Mouse (Mus musculus) brain, embryonic 14.5 days (tissue): ENCODE measurements around the gene Kif2a. TPM values are rescaled to one million over a fixed set of nuclear protein-coding genes. Genes with fewer than 3 reads are reported as not detected.

Experiments used
- DNase-seq: peaks from one replicate; pipeline ENCODE4 v3.0.0-alpha.2; 2011; ENCODE audit warnings: low read depth
- CTCF ChIP-seq: fragments of 200-500 bp; IDR thresholded peaks from 2 replicates; pipeline ENCODE4 v1.5.1; 2012; ENCODE audit warnings: inconsistent platforms, mild to moderate bottlenecking, moderate library complexity, borderline replicate concordance; ENCODE audit not compliant: insufficient read depth, insufficient read length; ENCODE audit errors: extremely low read depth
- POLR2A ChIP-seq: fragments of 200-500 bp; IDR thresholded peaks from 2 replicates; pipeline ENCODE4 v1.6.1; 2012; ENCODE audit warnings: mild to moderate bottlenecking, inconsistent platforms, borderline replicate concordance; ENCODE audit not compliant: poor library complexity, insufficient read depth, insufficient read length, severe bottlenecking; ENCODE audit errors: extremely low read depth
- polyA plus RNA-seq: library from polyadenylated mRNA; depleted of rRNA; stranded (reverse); fragments of >200 nt; gene quantifications from 2 replicates; pipeline ENCODE4 v1.2.3, GENCODE M21; 2012; rRNA removed

Gene Kif2a
- polyA plus RNA-seq = 27.4 and 52.5 TPM in 2 replicates

- no peak for TF ChIP-seq POLR2A
- peak; percentile 76 for DNase-seq
These were observed at the start of gene Kif2a for GRCm38 (mm10) chr13:107021461-107022265. TSS of gene Kif2a (minus strand) at chr13:107022126.

GRCm38 (mm10) chr13:107069061-107069460, 47.1 kb upstream of the Kif2a start:
- no peak for DNase-seq
- TF ChIP-seq CTCF (no peak), POLR2A (no peak)

- TF ChIP-seq CTCF = no peak
- no peak for TF ChIP-seq POLR2A
- DNase-seq = peak; percentile 80
These were observed 43.4 kb upstream of the Kif2a start for GRCm38 (mm10) chr13:107065098-107065855.

- TF ChIP-seq POLR2A (no peak), CTCF (no peak)
These were observed 42.3 kb upstream of the Kif2a start for GRCm38 (mm10) chr13:107064263-107064662.

GRCm38 (mm10) chr13:107063115-107063807, 41.3 kb upstream of the Kif2a start:
- no peak for TF ChIP-seq POLR2A

More at GRCm38 (mm10) chr13:107064263-107064662, 42.3 kb upstream of the Kif2a start:
- DNase-seq = no peak

GRCm38 (mm10) chr13:107060098-107060497, 38.2 kb upstream of the Kif2a start:
- peak; percentile 5 for DNase-seq
- no peak for TF ChIP-seq POLR2A
- no peak for TF ChIP-seq CTCF

More at GRCm38 (mm10) chr13:107063115-107063807, 41.3 kb upstream of the Kif2a start:
- DNase-seq = no peak

- DNase-seq = no peak
- TF ChIP-seq CTCF (no peak), POLR2A (no peak)
These were observed 37.5 kb upstream of the Kif2a start for GRCm38 (mm10) chr13:107059460-107059859.

- peak; percentile 30 for DNase-seq
- TF ChIP-seq CTCF (peak; percentile 18; the same call in 1 of the 2 replicates), POLR2A (no peak)
These were observed 34.4 kb upstream of the Kif2a start for GRCm38 (mm10) chr13:107056318-107056717.

GRCm38 (mm10) chr13:107054496-107054895, 32.6 kb upstream of the Kif2a start:
- DNase-seq = peak; percentile 3
- TF ChIP-seq POLR2A (no peak), CTCF (no peak)

- no peak for TF ChIP-seq POLR2A
- TF ChIP-seq CTCF = no peak
- no peak for DNase-seq
These were observed 29.4 kb upstream of the Kif2a start for GRCm38 (mm10) chr13:107051342-107051741.

- DNase-seq = peak; percentile 23
- TF ChIP-seq POLR2A = no peak
- TF ChIP-seq CTCF = no peak
These were observed 22.3 kb upstream of the Kif2a start for GRCm38 (mm10) chr13:107044229-107044628.

GRCm38 (mm10) chr13:107042551-107042950, 20.6 kb upstream of the Kif2a start:
- no peak for DNase-seq
- TF ChIP-seq CTCF (no peak), POLR2A (no peak)

GRCm38 (mm10) chr13:107039493-107039892, 17.6 kb upstream of the Kif2a start:
- no peak for TF ChIP-seq POLR2A
- TF ChIP-seq CTCF = no peak
- DNase-seq = no peak

- DNase-seq = no peak
- no peak for TF ChIP-seq CTCF
- no peak for TF ChIP-seq POLR2A
These were observed 16.4 kb upstream of the Kif2a start for GRCm38 (mm10) chr13:107038346-107038745.
